Mouse (Mus musculus) MEL (cell line): Measurements from ENCODE around the gene Gm20388. TPM values are rescaled to one million over a fixed set of nuclear protein-coding genes. Genes with fewer than 3 reads are reported as not detected.

ENCODE experiments used
- DNase-seq: peaks from one replicate; pipeline ENCODE4 v3.0.0; 2011; ENCODE audit warnings: low read depth, low spot score
- H3K27ac ChIP-seq: 2 replicates; pipeline ENCODE4 v1.5.1; 2012; ENCODE audit warnings: low read depth, mild to moderate bottlenecking, control low read depth, low read length, moderate library complexity; ENCODE audit not compliant: control insufficient read depth
- H3K27me3 ChIP-seq, 2 experiments: fragments of 150-350 bp in 1 of 2; sonication (generic) in 1 of 2; 2 replicates each; pipeline ENCODE4 v1.6.1; 2012; ENCODE audit warnings: low read length in 2 of 2, mild to moderate bottlenecking in 2 of 2, improper control_type of control experiment in 1 of 2, moderate library complexity in 1 of 2; ENCODE audit not compliant: insufficient read depth in 2 of 2, control insufficient read depth in 1 of 2
- H3K36me3 ChIP-seq, 2 experiments: 2 replicates each; pipeline ENCODE4 v1.6.1; 2012 to 2014; ENCODE audit warnings: low read length in 2 of 2, improper control_type of control experiment in 1 of 2, inconsistent platforms in 1 of 2, mild to moderate bottlenecking in 1 of 2; ENCODE audit not compliant: insufficient read depth in 2 of 2, control insufficient read depth in 1 of 2
- H3K4me1 ChIP-seq, 2 experiments: fragments of 150-350 bp in 1 of 2; sonication (generic) in 1 of 2; 2 replicates each; pipeline ENCODE4 v1.6.1; 2012; ENCODE audit warnings: low read length in 2 of 2, improper control_type of control experiment in 1 of 2, mild to moderate bottlenecking in 1 of 2; ENCODE audit not compliant: insufficient read depth in 2 of 2, control insufficient read depth in 1 of 2
- H3K4me3 ChIP-seq, 2 experiments: fragments of 150-350 bp in 1 of 2; sonication (generic) in 1 of 2; 2 replicates each; pipeline ENCODE4 v1.5.1; 2012; ENCODE audit warnings: low read depth in 2 of 2, low read length in 2 of 2, mild to moderate bottlenecking in 2 of 2, moderate library complexity in 2 of 2, control low read depth in 1 of 2, improper control_type of control experiment in 1 of 2; ENCODE audit not compliant: control insufficient read depth in 1 of 2, insufficient read depth in 1 of 2
- H3K79me2 ChIP-seq: 2 replicates; pipeline ENCODE4 v1.6.1; 2012; ENCODE audit warnings: mild to moderate bottlenecking, low read length, moderate library complexity; ENCODE audit not compliant: control insufficient read depth, poor library complexity, insufficient read depth
- H3K9ac ChIP-seq: 2 replicates; pipeline ENCODE4 v1.6.1; 2012; ENCODE audit warnings: low read depth, mild to moderate bottlenecking, control low read depth, low read length, moderate library complexity; ENCODE audit not compliant: control insufficient read depth, poor library complexity, severe bottlenecking
- H3K9me3 ChIP-seq: fragments of 150-350 bp; sonication (generic); replicated peaks from 2 replicates; pipeline ENCODE4 v1.6.1; 2012; ENCODE audit warnings: mild to moderate bottlenecking, low read length, improper control_type of control experiment, moderate library complexity; ENCODE audit not compliant: insufficient read depth
- CTCF ChIP-seq, 3 experiments: IDR thresholded peaks in 2 of 3; conservative IDR thresholded peaks in 1 of 3; 2 replicates each; pipeline ENCODE4 v1.5.1; 2011 to 2012; ENCODE audit warnings: low read length in 3 of 3, low read depth in 2 of 3, mild to moderate bottlenecking in 2 of 3, improper control_type of control experiment in 1 of 3, inconsistent platforms in 1 of 3, mixed read lengths in 1 of 3, moderate library complexity in 1 of 3; ENCODE audit not compliant: control insufficient read depth in 1 of 3, insufficient read depth in 1 of 3, poor library complexity in 1 of 3, severe bottlenecking in 1 of 3
- E2F4 ChIP-seq: IDR thresholded peaks from 2 replicates; pipeline ENCODE4 v1.6.1; 2011; ENCODE audit warnings: low read depth, low read length, improper control_type of control experiment, borderline replicate concordance
- EP300 ChIP-seq, 2 experiments: IDR thresholded peaks; 2 replicates each; pipeline ENCODE4 v1.6.1; 2011; ENCODE audit warnings: improper control_type of control experiment in 2 of 2, low read length in 2 of 2, low read depth in 1 of 2, mild to moderate bottlenecking in 1 of 2
- GABPA ChIP-seq: IDR thresholded peaks from 2 replicates; pipeline ENCODE4 v1.6.1; 2012; ENCODE audit warnings: low read depth, mild to moderate bottlenecking, inconsistent platforms, low read length, improper control_type of control experiment, moderate library complexity
- GATA1 ChIP-seq: IDR thresholded peaks from 2 replicates; pipeline ENCODE4 v1.6.1; 2011; ENCODE audit warnings: low read depth, low read length, improper control_type of control experiment
- HCFC1 ChIP-seq: IDR thresholded peaks from 2 replicates; pipeline ENCODE4 v1.6.1; 2012; ENCODE audit warnings: low read depth, mild to moderate bottlenecking, inconsistent platforms, low read length, improper control_type of control experiment, moderate library complexity
- JUND ChIP-seq: IDR thresholded peaks from 2 replicates; pipeline ENCODE4 v1.6.1; 2011; ENCODE audit warnings: low read depth, mild to moderate bottlenecking, improper control_type of control experiment, low read length
- KAT2A ChIP-seq: conservative IDR thresholded peaks from 2 replicates; pipeline ENCODE4 v1.6.1; 2012; ENCODE audit warnings: low read depth, low read length, improper control_type of control experiment, inconsistent platforms
- MAFK ChIP-seq: IDR thresholded peaks from 2 replicates; pipeline ENCODE4 v1.6.1; 2011; ENCODE audit warnings: low read depth, mild to moderate bottlenecking, low read length, improper control_type of control experiment, borderline replicate concordance
- MAX ChIP-seq: IDR thresholded peaks from 2 replicates; pipeline ENCODE4 v1.6.1; 2011; ENCODE audit warnings: low read length, improper control_type of control experiment
- MEF2A ChIP-seq: IDR thresholded peaks from 2 replicates; pipeline ENCODE4 v1.6.1; 2014; ENCODE audit warnings: low read depth, mild to moderate bottlenecking, inconsistent platforms, low read length, improper control_type of control experiment; ENCODE audit not compliant: poor library complexity, insufficient replicate concordance, severe bottlenecking; ENCODE audit errors: extremely low read depth
- MYB ChIP-seq: IDR thresholded peaks from 2 replicates; pipeline ENCODE4 v1.6.1; 2011; ENCODE audit warnings: mild to moderate bottlenecking, low read depth, low read length, improper control_type of control experiment
- POLR2A ChIP-seq, 2 experiments: IDR thresholded peaks; 2 replicates each; pipeline ENCODE4 v1.6.1; 2011 to 2012; ENCODE audit warnings: low read length in 2 of 2, mild to moderate bottlenecking in 2 of 2, control low read depth in 1 of 2, improper control_type of control experiment in 1 of 2, low read depth in 1 of 2, moderate library complexity in 1 of 2; ENCODE audit not compliant: control insufficient read depth in 1 of 2, insufficient read depth in 1 of 2, poor library complexity in 1 of 2
- POLR2AphosphoS5 ChIP-seq: IDR thresholded peaks from 2 replicates; pipeline ENCODE4 v1.6.1; 2012; ENCODE audit warnings: low read depth, borderline replicate concordance, mild to moderate bottlenecking, inconsistent platforms, low read length, moderate library complexity, mixed read lengths
- RAD21 ChIP-seq: IDR thresholded peaks from 2 replicates; pipeline ENCODE4 v1.6.1; 2011; ENCODE audit warnings: mild to moderate bottlenecking, low read depth, low read length, improper control_type of control experiment
- RCOR1 ChIP-seq: IDR thresholded peaks from 2 replicates; pipeline ENCODE4 v1.6.1; 2012; ENCODE audit warnings: low read depth, mild to moderate bottlenecking, inconsistent platforms, low read length, improper control_type of control experiment
- SIN3A ChIP-seq: IDR thresholded peaks from 2 replicates; pipeline ENCODE4 v1.6.1; 2012; ENCODE audit warnings: low read length, improper control_type of control experiment, inconsistent platforms
- TBP ChIP-seq: IDR thresholded peaks from 2 replicates; pipeline ENCODE4 v1.8.0; 2011; ENCODE audit warnings: low read depth, low read length, improper control_type of control experiment
- TCF12 ChIP-seq: IDR thresholded peaks from 2 replicates; pipeline ENCODE4 v1.6.1; 2014; ENCODE audit warnings: low read depth, mild to moderate bottlenecking, inconsistent platforms, low read length, improper control_type of control experiment, moderate library complexity
- UBTF ChIP-seq: IDR thresholded peaks from 2 replicates; pipeline ENCODE4 v1.6.1; 2012; ENCODE audit warnings: low read depth, mild to moderate bottlenecking, inconsistent platforms, low read length, improper control_type of control experiment, moderate library complexity, borderline replicate concordance; ENCODE audit not compliant: insufficient read depth
- USF1 ChIP-seq: IDR thresholded peaks from 2 replicates; pipeline ENCODE4 v1.6.1; 2014; ENCODE audit warnings: low read depth, mild to moderate bottlenecking, inconsistent platforms, low read length, improper control_type of control experiment, moderate library complexity
- USF2 ChIP-seq, 2 experiments: IDR thresholded peaks; 2 replicates each; pipeline ENCODE4 v1.6.1; 2011 to 2012; ENCODE audit warnings: improper control_type of control experiment in 2 of 2, low read length in 2 of 2, borderline replicate concordance in 1 of 2, inconsistent platforms in 1 of 2, low read depth in 1 of 2, mild to moderate bottlenecking in 1 of 2; ENCODE audit not compliant: insufficient read depth in 1 of 2
- ZKSCAN1 ChIP-seq: IDR thresholded peaks from 2 replicates; pipeline ENCODE4 v1.6.1; 2012; ENCODE audit warnings: low read depth, mild to moderate bottlenecking, inconsistent platforms, low read length, improper control_type of control experiment, moderate library complexity
- polyA plus RNA-seq, 2 experiments: library from polyadenylated mRNA; stranded (reverse) in 1 of 2; unstranded in 1 of 2; fragments of >175 nt in 1 of 2; fragments of >200 nt in 1 of 2; gene quantifications; 2 replicates each; pipeline versions ENCODE4 v1.2.1 to v1.2.4; 2012; ENCODE audit warnings: low replicate concordance in 2 of 2, low read depth in 1 of 2; ENCODE audit not compliant: insufficient read length in 2 of 2, insufficient read depth in 1 of 2, missing spikeins in 1 of 2
- total RNA-seq: library from RNA; depleted of rRNA; stranded (reverse); fragments of 300-350 nt; gene quantifications from 2 replicates; pipeline ENCODE4 v1.2.3, GENCODE M21; 2012

Gene Gm20388
- total and polyA plus RNA-seq, 3 experiments = 11.1 to 17.8 TPM; not detected in 1

- TF ChIP-seq UBTF = no peak
- no peak for TF ChIP-seq MYB
- no peak for TF ChIP-seq POLR2A (IDR thresholded peaks at IDR 0.05; ENCODE audit: control insufficient read depth in 1 of 2, insufficient read depth in 1 of 2, low read depth in 1 of 2, low read length in 2 of 2, poor library complexity in 1 of 2)
- TF ChIP-seq MAFK = no peak
- TF ChIP-seq SIN3A = no peak
- no peak for TF ChIP-seq POLR2AphosphoS5
- TF ChIP-seq GABPA = no peak
- TF ChIP-seq TCF12 = no peak
- no peak for TF ChIP-seq TBP
- no peak for TF ChIP-seq EP300 (IDR thresholded peaks at IDR 0.05; ENCODE audit: low read depth in 1 of 2, low read length in 2 of 2)
- Histone ChIP-seq H3K4me3 (no peak overlapping the region), H3K27me3 (no peaks in the 10 kb centered on the region), H3K4me1 (no peaks in the 10 kb centered on the region), H3K79me2 (no peaks in the 10 kb centered on the region), H3K9me3 (no peaks in the 10 kb centered on the region), H3K36me3 (no peaks in the 10 kb centered on the region), H3K9ac (no peak overlapping the region), H3K27ac (no peak overlapping the region)
- no peak for DNase-seq
Observed at GRCm38 (mm10) chr8:121023003-121023402, 1112.4 kb downstream of the Gm20388 start.

GRCm38 (mm10) chr8:121023736-121024135 is 1113.1 kb downstream of the Gm20388 start:
- no peaks in the 10 kb centered on the region for H3K36me3 ChIP-seq
- H3K9ac ChIP-seq = no peak overlapping the region
- TF ChIP-seq MAX (no peak), RAD21 (no peak), USF1 (no peak), KAT2A (no peak), MEF2A (no peak), ZKSCAN1 (no peak), HCFC1 (no peak), E2F4 (no peak), JUND (no peak), USF2 (IDR thresholded peaks at IDR 0.05; ENCODE audit: borderline replicate concordance in 1 of 2, insufficient read depth in 1 of 2, low read depth in 1 of 2, low read length in 2 of 2) (no peak), CTCF (IDR thresholded peaks at IDR 0.05 in 2 of 3, conservative IDR thresholded peaks at IDR 0.05 in 1 of 3; ENCODE audit: control insufficient read depth in 1 of 3, insufficient read depth in 1 of 3, low read depth in 2 of 3, low read length in 3 of 3, poor library complexity in 1 of 3, severe bottlenecking in 1 of 3) (no peak), SIN3A (no peak), RCOR1 (no peak), GATA1 (no peak)
- no peak for DNase-seq
- H3K4me1 ChIP-seq = no peaks in the 10 kb centered on the region
- H3K27ac ChIP-seq = no peak overlapping the region
- no peaks in the 10 kb centered on the region for H3K79me2 ChIP-seq
- H3K9me3 ChIP-seq = no peaks in the 10 kb centered on the region
- H3K27me3 ChIP-seq = no peaks in the 10 kb centered on the region
- H3K4me3 ChIP-seq = no peak overlapping the region
